Mouse (Mus musculus) cerebellum, postnatal 10 days (tissue): ENCODE results near the gene Capn15.

Source experiments
- DNase-seq, 2 experiments: peaks; one replicate each; pipeline ENCODE4 v3.0.0; 2021; ENCODE audit warnings: mixed read lengths in 2 of 2

The Capn15 gene

GRCm38 (mm10) chr17:25992274-25992673, 6.7 kb upstream of the Capn15 start:
- no peak for DNase-seq

DNA sequence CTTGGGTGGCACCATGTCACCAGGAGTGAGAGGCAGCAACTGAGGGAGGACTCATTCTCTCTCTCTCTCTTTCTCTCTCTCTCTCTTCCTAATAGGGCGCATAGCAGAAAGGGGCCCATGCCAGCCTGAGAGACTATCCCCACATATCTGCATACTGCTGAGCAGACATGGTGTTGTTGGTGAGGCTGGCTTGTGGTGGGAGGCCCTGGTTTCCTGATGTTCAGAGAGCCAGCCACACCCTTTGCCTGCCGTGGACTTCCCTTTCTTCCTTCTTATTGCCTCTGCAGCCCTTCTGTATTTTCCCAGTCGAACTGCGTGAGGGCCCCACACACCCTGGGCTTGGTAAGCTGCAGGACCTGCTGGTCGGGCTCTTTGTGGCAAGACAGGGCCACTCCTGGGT, 4.7 kb upstream of the Capn15 start:
- no peak for DNase-seq

GRCm38 (mm10) chr17:25984556-25985305, 865 bp downstream of the Capn15 start:
- peak; percentile 64 to 69 for DNase-seq

- DNase-seq = no peak
Measured at GRCm38 (mm10) chr17:25984066-25984465, 1.5 kb downstream of the Capn15 start.

DNA sequence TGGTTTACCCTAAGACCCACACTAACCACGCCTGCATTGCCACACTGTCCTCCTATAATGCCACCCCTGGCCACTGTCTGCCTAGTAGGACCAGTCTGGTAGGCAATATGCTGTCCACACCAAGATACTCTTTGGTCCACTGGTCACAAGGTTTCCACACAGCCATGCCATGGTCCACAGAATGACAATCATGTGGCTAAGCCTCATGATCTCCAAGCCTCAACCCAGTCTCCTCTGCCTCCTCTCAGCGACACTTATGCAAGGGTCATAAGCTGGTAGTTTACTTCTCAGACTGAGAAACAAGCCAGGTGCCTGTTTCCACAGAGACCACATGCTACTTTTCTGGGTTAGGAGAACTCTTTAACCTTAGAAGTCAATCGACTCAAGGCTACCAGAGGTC, 2.7 kb downstream of the Capn15 start:
- no peak for DNase-seq

GRCm38 (mm10) chr17:25980854-25981253, 4.7 kb downstream of the Capn15 start:
- peak; percentile 85 to 89 for DNase-seq

GRCm38 (mm10) chr17:25979829-25980738, 5.5 kb downstream of the Capn15 start:
- DNase-seq = no peak

DNA sequence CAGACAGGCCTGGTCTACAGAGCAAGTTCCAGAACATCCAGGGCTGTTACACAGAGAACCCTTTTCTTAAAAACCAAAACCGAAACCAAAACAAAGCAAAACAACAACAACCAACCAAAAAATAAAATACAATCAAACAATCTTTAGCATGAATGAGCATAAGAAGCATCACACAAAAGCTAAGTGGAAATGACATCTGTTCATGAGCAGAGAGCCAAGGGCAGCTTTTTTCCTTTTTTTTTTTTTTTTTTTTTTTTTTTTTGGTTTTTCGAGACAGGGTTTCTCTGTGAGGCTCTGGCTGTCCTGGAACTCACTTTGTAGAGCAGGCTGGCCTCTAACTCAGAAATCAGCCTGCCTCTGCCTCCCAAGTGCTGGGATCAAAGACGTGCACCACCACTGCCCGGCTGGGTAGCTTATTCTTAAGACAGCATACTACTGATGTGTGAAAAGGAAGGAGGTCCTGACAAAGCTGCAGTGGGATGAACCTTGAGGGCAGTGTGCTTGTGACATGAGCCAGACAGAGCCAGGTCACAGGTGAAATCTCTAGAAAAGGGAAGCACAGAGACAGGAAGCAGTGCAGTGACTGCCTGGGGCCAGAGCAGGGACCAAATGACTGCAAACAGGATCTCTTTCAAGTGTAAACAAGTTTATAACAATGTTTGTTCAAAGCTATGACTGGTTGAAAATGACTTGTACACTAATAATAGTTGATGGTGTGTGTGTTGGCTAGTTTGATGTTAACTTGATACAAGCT, 14.5 kb downstream of the Capn15 start:
- DNase-seq = no peak

- DNase-seq = peak; percentile 76 to 79
Measured at GRCm38 (mm10) chr17:25970448-25970847, 15.1 kb downstream of the Capn15 start.

- DNase-seq = no peak
Measured at GRCm38 (mm10) chr17:25968176-25968575, 17.4 kb downstream of the Capn15 start.

DNA sequence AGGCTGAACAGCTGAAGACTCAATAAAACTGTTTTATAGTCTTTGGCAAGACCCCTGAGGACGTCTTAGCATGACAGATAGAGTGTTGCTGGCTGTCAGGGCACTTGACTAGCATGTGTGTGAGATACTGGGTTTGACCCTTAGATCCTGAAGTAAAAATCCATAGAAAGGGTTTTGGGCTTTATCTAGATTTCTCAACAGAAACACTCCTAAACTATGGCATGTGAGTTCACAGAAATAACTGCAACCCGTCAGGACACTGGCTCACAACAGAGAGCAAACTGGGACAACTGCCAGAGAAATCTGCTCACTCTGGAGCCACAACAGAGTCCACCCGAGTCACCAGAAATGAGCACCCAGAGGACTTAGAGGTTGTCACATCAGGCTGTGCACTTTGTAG, 17.9 kb downstream of the Capn15 start:
- peak; percentile 66 to 73 for DNase-seq

- DNase-seq = no peak
Measured at GRCm38 (mm10) chr17:25964271-25964670, 21.3 kb downstream of the Capn15 start.

DNA sequence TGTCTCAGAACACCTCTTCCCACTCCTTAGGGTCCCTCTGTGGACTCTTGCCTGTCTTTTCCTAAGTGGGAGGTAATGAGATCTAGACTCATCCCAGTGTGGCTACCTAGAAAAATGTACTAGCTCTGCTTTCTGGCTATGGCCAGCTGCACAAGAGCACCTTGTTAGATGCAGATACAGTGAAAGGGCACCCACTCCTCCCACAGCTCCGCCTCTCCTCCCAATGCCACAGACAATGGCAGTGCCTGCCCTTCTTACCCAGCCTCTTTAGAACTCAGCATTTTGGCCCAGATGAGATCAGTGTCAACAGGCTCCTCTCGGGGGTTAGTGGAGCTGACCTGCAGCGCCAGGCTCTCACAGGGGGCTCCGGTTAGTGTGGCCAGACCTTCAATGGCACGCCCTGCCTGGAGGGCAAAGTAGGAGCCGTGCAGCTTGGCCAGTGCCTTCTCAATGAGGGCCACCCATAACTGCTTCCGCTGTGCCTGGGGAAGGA, 23.1 kb downstream of the Capn15 start:
- DNase-seq = no peak

GRCm38 (mm10) chr17:25961566-25961965, 24.0 kb downstream of the Capn15 start:
- no peak for DNase-seq

DNA sequence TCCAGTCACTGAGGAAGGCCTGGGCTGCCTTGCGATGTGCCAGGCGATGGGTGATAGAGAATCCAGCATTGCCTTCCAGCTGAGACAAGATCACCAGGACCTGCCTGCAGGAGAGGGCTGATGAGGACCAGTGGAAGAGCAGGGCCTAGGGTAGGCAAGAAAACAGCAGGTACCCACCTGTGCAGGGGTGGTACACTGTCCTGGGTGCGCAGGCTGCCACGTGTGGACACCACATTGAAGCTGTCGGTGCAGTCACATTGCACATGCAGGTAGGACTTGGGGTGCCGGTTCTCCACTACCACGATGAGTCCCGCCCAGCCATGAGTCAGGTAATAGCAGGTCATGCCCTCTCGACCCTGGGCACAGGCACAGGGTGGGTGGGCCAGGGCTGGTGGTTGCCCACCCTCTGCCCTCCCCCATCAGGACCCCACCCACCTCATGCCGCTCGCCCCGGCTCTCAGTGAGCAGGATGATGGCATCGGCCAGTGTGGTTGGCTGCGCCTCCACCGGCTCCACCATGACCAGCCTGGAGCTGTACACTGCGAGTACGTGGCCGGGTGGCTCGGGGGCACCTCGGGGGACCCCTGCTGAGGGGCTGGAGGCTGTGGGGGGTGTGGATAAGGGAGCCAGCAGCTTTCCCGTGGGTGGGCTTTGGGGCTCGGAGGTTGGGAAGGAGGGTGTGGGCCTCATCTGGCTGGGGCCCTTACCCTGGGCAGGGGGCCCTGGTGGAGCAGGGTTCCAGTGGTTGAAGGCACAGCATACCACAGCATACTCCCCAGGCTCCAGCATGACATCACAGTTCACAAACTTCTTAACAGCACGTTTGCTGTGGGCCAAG, 25.7 kb downstream of the Capn15 start:
- DNase-seq = no peak

DNA sequence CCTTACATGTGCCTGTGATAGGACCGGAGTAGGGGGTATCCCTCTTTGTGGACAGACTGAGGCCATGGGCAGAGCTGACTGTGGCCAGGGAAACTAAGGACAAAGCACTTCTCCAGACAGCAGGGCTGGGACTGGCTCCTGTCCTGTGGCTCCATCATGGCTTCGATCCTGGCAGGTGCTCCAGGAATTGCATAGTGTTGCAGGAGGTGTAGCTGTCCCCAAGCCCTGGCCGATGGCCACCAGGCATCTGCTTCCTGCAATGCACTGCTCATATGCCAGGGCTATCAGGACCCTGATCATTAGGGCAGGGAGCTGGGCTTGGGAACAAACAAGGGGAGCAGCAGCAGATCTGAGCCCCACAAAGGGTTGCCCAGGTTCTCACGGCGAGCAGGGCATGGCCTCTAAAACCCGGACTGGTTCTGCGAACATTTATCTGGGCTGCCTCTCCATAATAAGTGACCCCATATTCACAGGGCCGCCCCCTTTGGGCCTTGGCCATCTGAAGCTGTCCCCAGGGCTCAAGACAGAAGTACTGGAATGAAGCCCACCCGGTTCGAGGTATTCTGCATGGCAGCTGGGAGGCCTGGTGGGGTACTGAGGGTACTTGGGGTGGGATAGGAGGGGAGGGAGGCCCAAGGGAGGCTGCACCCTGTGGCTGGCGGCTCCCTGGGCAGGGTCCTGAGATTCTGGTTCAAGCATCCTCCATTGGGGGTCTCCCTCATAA, 26.7 kb downstream of the Capn15 start:
- DNase-seq = peak; percentile 80 to 84

- DNase-seq = peak; percentile 89 to 91
Measured at GRCm38 (mm10) chr17:25957586-25958051, 28.0 kb downstream of the Capn15 start.

DNA sequence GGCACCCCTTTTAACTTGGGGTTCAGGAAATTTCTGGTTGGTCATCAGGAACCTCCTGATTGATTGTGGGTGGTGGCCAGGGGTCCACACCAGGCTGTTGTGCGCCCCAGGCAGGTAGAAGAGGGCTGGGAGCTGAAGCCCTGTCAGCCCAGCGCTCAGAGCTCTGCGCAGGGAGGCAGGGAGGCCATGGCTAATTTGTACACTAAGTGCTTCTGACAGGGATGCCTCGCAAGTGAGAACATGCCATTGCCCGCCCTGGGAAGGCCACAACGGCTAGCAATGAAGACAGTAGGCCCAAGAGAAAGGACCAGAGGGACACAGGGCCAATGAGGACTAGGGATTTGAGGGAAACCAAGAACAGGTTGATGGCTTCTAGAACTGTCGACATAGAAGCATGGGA, 29.0 kb downstream of the Capn15 start:
- peak; percentile 74 to 76 for DNase-seq

DNA sequence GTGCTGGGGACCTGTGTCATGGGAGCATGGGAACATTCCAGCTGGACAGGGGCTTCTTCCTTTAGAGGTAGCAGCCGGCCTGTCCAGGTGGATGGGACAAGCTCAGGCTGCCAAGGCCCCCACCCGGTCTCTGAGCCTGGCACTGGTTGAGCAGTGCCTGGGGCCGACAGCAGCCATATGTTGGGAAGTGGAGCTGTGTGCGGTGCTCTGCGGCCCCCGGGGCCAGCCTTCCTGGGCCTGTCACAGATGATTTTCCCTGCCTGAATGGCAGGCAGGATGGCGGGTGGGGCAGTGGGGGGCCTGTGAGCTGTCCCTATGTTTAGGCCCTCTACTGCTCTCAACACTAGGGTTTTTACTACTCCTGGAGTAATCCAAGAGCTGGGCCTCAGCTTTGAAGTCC, 29.4 kb downstream of the Capn15 start:
- DNase-seq = peak; percentile 91 to 93

DNA sequence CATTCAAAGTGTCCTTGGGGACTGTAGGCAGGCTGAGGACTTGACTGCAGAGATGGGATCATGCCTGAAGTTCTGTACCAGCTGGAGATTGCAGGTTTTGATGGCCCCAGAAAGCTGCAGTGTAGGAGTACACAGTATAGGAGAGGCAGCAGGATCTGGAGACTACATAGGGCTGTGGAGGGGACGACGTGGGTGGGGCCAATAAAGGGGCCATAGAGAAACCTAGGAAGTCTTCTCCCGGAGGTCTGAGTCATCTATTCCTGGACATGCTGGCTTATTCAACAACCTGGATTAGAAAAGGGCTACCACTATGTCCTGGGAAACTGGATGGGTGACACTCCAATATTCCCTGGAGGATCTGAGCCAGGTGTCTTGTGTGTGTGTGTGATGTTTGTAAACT, 29.9 kb downstream of the Capn15 start:
- no peak for DNase-seq

- DNase-seq = no peak
Measured at GRCm38 (mm10) chr17:25954671-25955070, 30.9 kb downstream of the Capn15 start.
